25 mouse cellular contexts compared by ENCODE assay signal in genomic region chr13:102992680-102993423, GRCm38 (mm10).
"Had no signal": no experiment of that assay in that cellular context is flagged by ENCODE, and none has a peak within 500 bp of the region (broad histone marks: within the 10 kb centered on the region; RNA-seq: fewer than 3 reads in every experiment).

No protein-coding gene starts in this region.

- H3K27ac ChIP-seq: gastrocnemius, adult 2 months; heart, adult 2 months; heart, embryonic 13.5 days; heart, embryonic 15.5 days; hindbrain, embryonic 10.5 days; hindbrain, embryonic 12.5 days; hindbrain, embryonic 14.5 days; intestine, embryonic 15.5 days; layer of hippocampus, adult 2 months; left cerebral cortex, adult 2 months; limb, embryonic 10.5 days; limb, embryonic 12.5 days had no signal

- H3K4me1 ChIP-seq: intestine, embryonic 15.5 days; limb, embryonic 10.5 days; limb, embryonic 12.5 days had no signal

- H3K27me3 ChIP-seq: heart, embryonic 13.5 days; heart, embryonic 15.5 days; hindbrain, embryonic 12.5 days; intestine, embryonic 15.5 days; limb, embryonic 12.5 days had no signal

- H3K9ac ChIP-seq: heart, embryonic 13.5 days; heart, embryonic 15.5 days; hindbrain, embryonic 12.5 days; hindbrain, embryonic 14.5 days; intestine, embryonic 15.5 days; limb, embryonic 12.5 days had no signal

- H3K9me3 ChIP-seq: heart, embryonic 13.5 days; heart, embryonic 15.5 days; hindbrain, embryonic 10.5 days; hindbrain, embryonic 12.5 days; intestine, embryonic 15.5 days; limb, embryonic 10.5 days; limb, embryonic 12.5 days had no signal

- H3K4me2 ChIP-seq: heart, embryonic 11.5 days; heart, embryonic 13.5 days; heart, embryonic 15.5 days; hindbrain, embryonic 12.5 days; hindbrain, embryonic 14.5 days; intestine, embryonic 15.5 days; limb, embryonic 12.5 days had no signal

- DNase-seq: gastrocnemius, adult 2 months; gastrocnemius, postnatal 10 days; gastrocnemius, postnatal 25 days; heart, adult 2 months; heart, postnatal 14 days; heart, postnatal 4 days; kidney, adult 18-20 months; kidney, adult 8-10 months; kidney, postnatal 10 days; kidney, postnatal 25 days; liver had no signal

- H3K36me3 ChIP-seq: heart, embryonic 13.5 days; heart, embryonic 15.5 days; hindbrain, embryonic 10.5 days; hindbrain, embryonic 12.5 days; intestine, embryonic 15.5 days; limb, embryonic 10.5 days; limb, embryonic 12.5 days had no signal

- H3K4me3 ChIP-seq: gastrocnemius, adult 2 months; heart, adult 2 months; heart, embryonic 13.5 days; heart, embryonic 15.5 days; hindbrain, embryonic 10.5 days; hindbrain, embryonic 12.5 days; intestine, embryonic 15.5 days; layer of hippocampus, adult 2 months; left cerebral cortex, adult 2 months; limb, embryonic 10.5 days; limb, embryonic 12.5 days had no signal

- ATAC-seq: hindbrain, embryonic 16.5 days; inflammation-experienced regulatory T-cells, adult 6 months; intestine, embryonic 15.5 days; intestine, postnatal 0 days had no signal
